Mouse (Mus musculus) erythroblast, embryonic 14.5 days (primary cell): ENCODE results near the gene Nelfe. TPM values are rescaled to one million over a fixed set of nuclear protein-coding genes. Genes with fewer than 3 reads are reported as not detected.

Experiments
- H3K27me3 ChIP-seq: 2 replicates; pipeline ENCODE4 v1.6.1; 2012; ENCODE audit warnings: inconsistent platforms; ENCODE audit not compliant: control insufficient read depth
- H3K36me3 ChIP-seq: 2 replicates; pipeline ENCODE4 v1.6.1; 2012; ENCODE audit warnings: mild to moderate bottlenecking, inconsistent platforms; ENCODE audit not compliant: control insufficient read depth
- H3K4me1 ChIP-seq: 2 replicates; pipeline ENCODE4 v1.6.1; 2012; ENCODE audit warnings: inconsistent platforms; ENCODE audit not compliant: control insufficient read depth
- H3K4me3 ChIP-seq: replicated peaks from 2 replicates; pipeline ENCODE3; 2012; ENCODE audit warnings: moderate library complexity, mild to moderate bottlenecking, inconsistent platforms
- H3K9me3 ChIP-seq: 2 replicates; pipeline ENCODE4 v1.6.1; 2012; ENCODE audit warnings: low read length, inconsistent platforms, mixed read lengths; ENCODE audit not compliant: control insufficient read depth
- GATA1 ChIP-seq: IDR thresholded peaks from 2 replicates; pipeline ENCODE4 v1.6.1; 2012; ENCODE audit warnings: low read length, inconsistent platforms, mixed read lengths
- TAL1 ChIP-seq: IDR thresholded peaks from 3 replicates; pipeline ENCODE4 v1.6.1; 2012; ENCODE audit warnings: low read length, inconsistent platforms, mixed read lengths
- polyA plus RNA-seq: library from polyadenylated mRNA; stranded (reverse); fragments of >175 nt; gene quantifications from 2 replicates; pipeline ENCODE4 v1.2.3, GENCODE M21; 2012

Gene Nelfe
- polyA plus RNA-seq, 1 experiment: 30.9 TPM

DNA sequence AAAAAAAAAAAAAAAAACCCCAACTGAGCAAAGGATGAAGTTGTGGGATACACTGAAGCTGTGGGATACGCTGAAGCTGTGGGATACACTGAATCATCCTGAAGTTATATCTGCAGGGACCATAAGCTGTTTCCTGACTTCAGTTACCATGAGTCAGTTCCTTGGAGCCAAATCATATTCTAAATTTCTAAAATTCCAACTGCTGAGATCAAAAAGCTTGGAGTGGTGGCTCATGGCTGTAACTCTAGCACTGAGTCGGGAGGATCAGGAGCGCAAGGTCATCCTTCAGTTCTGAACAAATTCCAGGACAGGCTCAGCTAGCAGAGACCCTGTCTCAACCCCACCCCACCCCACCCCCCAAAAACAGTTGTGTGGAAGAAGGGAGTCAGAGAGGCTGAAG is 35.4 kb downstream of the Nelfe start:
- Histone ChIP-seq H3K4me1 (peaks cover 32% of the 10 kb centered on the region), H3K4me3 (no peak overlapping the region), H3K9me3 (no peaks in the 10 kb centered on the region), H3K27me3 (no peaks in the 10 kb centered on the region), H3K36me3 (no peaks in the 10 kb centered on the region)
- TF ChIP-seq TAL1: no peak
- no peak for TF ChIP-seq GATA1

GRCm38 (mm10) chr17:34887942-34888341 is 37.8 kb downstream of the Nelfe start:
- Histone ChIP-seq H3K36me3 (no peaks in the 10 kb centered on the region), H3K27me3 (no peaks in the 10 kb centered on the region), H3K4me3 (no peak overlapping the region), H3K4me1 (peaks cover 34% of the 10 kb centered on the region), H3K9me3 (no peaks in the 10 kb centered on the region)
- TF ChIP-seq TAL1 (no peak), GATA1 (no peak)

DNA sequence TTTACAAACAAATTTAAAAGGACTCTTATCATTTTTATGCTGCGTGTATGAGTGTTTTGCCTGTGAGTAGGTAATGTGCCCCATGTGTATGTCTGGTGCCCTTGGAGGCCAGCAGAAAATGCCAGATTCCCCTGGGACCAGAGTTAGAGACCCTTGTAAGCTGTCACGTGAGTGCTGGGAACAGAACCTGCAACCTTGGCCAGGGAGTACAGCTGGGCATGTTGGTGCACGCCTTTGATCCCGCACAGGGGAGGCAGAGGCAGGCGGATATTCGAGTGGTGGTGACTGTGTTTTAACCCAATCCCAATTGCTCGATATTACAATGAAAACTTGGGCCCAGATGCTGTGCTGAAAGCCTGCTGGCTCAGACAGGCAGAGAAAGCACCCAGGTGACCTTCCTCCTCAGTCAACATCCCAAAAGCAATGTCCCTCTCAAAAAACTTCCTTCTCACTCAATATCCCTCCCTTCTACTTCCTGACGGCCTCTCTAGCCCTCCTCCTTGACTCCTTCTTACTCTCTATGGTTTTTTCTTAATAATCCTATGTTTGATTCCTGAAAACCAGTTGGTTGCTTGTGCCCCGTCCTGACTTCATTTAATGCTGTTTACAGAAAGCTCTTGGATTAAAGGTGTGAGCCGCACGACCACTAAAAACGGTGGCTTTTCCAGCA is 40.0 kb downstream of the Nelfe start:
- no peak overlapping the region for H3K4me3 ChIP-seq
- peaks cover 38% of the 10 kb centered on the region for H3K4me1 ChIP-seq
- no peaks in the 10 kb centered on the region for H3K36me3 ChIP-seq
- H3K27me3 ChIP-seq: peaks cover 1% of the 10 kb centered on the region; the same call in 1 of the 2 replicates
- TF ChIP-seq TAL1: no peak
- no peak for TF ChIP-seq GATA1
- no peaks in the 10 kb centered on the region for H3K9me3 ChIP-seq

- Histone ChIP-seq H3K4me1 (peaks cover 47% of the 10 kb centered on the region), H3K27me3 (peaks cover 2% of the 10 kb centered on the region; the same call in 1 of the 2 replicates), H3K4me3 (no peak overlapping the region), H3K36me3 (peaks cover 3% of the 10 kb centered on the region), H3K9me3 (no peaks in the 10 kb centered on the region)
- no peak for TF ChIP-seq TAL1
- no peak for TF ChIP-seq GATA1
Observed at GRCm38 (mm10) chr17:34891377-34891776, 41.2 kb downstream of the Nelfe start.

DNA sequence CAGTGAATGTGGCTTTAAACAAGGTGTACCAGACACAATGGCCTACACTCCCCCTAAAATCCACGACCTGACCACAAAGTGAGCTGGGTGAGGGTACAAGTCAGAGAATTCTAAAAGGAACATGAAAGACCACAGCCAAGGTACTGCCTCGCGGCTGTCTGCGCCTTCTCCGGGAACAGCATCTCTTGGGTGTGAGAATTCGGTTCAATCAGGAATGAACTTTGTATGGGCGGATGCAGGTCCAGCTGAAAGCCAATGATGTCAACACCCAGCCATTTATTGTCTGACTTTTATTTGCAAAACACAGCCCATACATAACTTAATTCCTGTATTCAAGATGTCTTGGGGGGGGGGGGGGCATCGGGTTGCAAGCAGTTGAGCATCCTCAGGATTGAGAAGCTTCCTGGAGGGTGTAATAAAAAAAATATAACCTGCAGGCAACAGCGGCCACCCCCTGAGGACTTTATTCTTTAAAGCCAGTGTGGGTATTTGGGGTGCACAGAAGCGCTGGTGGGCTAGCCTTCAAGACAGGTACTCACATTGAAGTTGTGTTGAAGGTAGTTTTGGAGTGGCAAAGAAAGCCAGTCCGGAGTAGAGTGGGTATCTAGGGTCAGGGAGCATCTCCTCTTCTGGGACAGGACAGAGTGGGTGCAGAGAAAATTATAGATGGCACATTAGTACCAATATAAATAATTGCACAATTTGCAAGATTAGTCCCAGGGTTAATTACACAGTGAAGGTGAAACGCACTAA is 43.1 kb downstream of the Nelfe start:
- no peaks in the 10 kb centered on the region for H3K9me3 ChIP-seq
- H3K36me3 ChIP-seq: peaks cover 3% of the 10 kb centered on the region
- TF ChIP-seq TAL1 (no peak), GATA1 (no peak)
- peaks cover 2% of the 10 kb centered on the region; the same call in 1 of the 2 replicates for H3K27me3 ChIP-seq
- peaks cover 62% of the 10 kb centered on the region for H3K4me1 ChIP-seq
- H3K4me3 ChIP-seq: peak overlapping the region; percentile 69

- Histone ChIP-seq H3K4me1 (peaks cover 71% of the 10 kb centered on the region), H3K27me3 (peaks cover 2% of the 10 kb centered on the region; the same call in 1 of the 2 replicates), H3K9me3 (no peaks in the 10 kb centered on the region), H3K4me3 (peak overlapping the region; percentile 69), H3K36me3 (peaks cover 3% of the 10 kb centered on the region)
- TF ChIP-seq TAL1: peak; percentile 73
- TF ChIP-seq GATA1: peak; percentile 21; the same call in 1 of the 2 replicates
Observed at GRCm38 (mm10) chr17:34894074-34894597, 43.9 kb downstream of the Nelfe start.

- Histone ChIP-seq H3K4me1 (peaks cover 77% of the 10 kb centered on the region), H3K27me3 (peaks cover 2% of the 10 kb centered on the region; the same call in 1 of the 2 replicates), H3K9me3 (no peaks in the 10 kb centered on the region), H3K4me3 (peak overlapping the region; percentile 69), H3K36me3 (peaks cover 3% of the 10 kb centered on the region)
- TF ChIP-seq TAL1 (no peak), GATA1 (no peak)
Observed at GRCm38 (mm10) chr17:34894801-34895530, 44.8 kb downstream of the Nelfe start.

GRCm38 (mm10) chr17:34895724-34896123 is 45.5 kb downstream of the Nelfe start:
- Histone ChIP-seq H3K4me3 (no peak overlapping the region), H3K9me3 (no peaks in the 10 kb centered on the region), H3K36me3 (peaks cover 3% of the 10 kb centered on the region), H3K27me3 (peaks cover 2% of the 10 kb centered on the region; the same call in 1 of the 2 replicates), H3K4me1 (peaks cover 74% of the 10 kb centered on the region)
- TF ChIP-seq GATA1: no peak
- TF ChIP-seq TAL1: no peak
